Mouse (Mus musculus) liver, adult 2 months (tissue): Measurements from ENCODE around the gene Sebox.

Experiments
- CTCF ChIP-seq: fragments of 200-500 bp; IDR thresholded peaks from 2 replicates; pipeline ENCODE4 v1.5.1; 2011; ENCODE audit warnings: low read depth, low read length, control low read depth
- POLR2A ChIP-seq: fragments of 200-500 bp; IDR thresholded peaks from 2 replicates; pipeline ENCODE4 v1.6.1; 2011; ENCODE audit warnings: low read length, control low read depth; ENCODE audit not compliant: insufficient read depth; ENCODE audit errors: extremely low read depth

- TF ChIP-seq CTCF: no peak
- TF ChIP-seq POLR2A: no peak
Measured at GRCm38 (mm10) chr11:78467932-78468331, 35.3 kb upstream of the Sebox start.
